Mouse (Mus musculus) brown adipose tissue, adult 24 weeks (tissue): ENCODE results near the gene Tubb2a. TPM values are rescaled to one million over a fixed set of nuclear protein-coding genes. Genes with fewer than 3 reads are reported as not detected.
"Not testable (repeated sequence)": the region's sequence is repeated elsewhere in the genome, so short reads cannot be mapped to it uniquely, and the experiment has no call there.

ENCODE experiments used
- H3K27ac ChIP-seq: fragments of 200-500 bp; replicated peaks from 2 replicates; pipeline ENCODE4 v1.5.1; 2012; ENCODE audit warnings: low read depth, mild to moderate bottlenecking, low read length
- H3K4me1 ChIP-seq: fragments of 200-500 bp; 2 replicates; pipeline ENCODE4 v1.6.1; 2012; ENCODE audit warnings: low read length, mixed read lengths; ENCODE audit not compliant: control insufficient read depth, insufficient read depth, insufficient read length
- H3K4me3 ChIP-seq: fragments of 200-500 bp; 2 replicates; pipeline ENCODE4 v1.5.1; 2012; ENCODE audit warnings: low read depth, mild to moderate bottlenecking, low read length, moderate library complexity; ENCODE audit not compliant: insufficient read depth
- polyA plus RNA-seq: library from polyadenylated mRNA; stranded (reverse); fragments of >200 nt; gene quantifications from 2 replicates; pipeline ENCODE4 v1.2.4, GENCODE M21; 2012; ENCODE audit not compliant: missing spikeins, insufficient read depth, insufficient read length

Gene Tubb2a
- polyA plus RNA-seq, 1 experiment, result 21.2 TPM

GRCm38 (mm10) chr13:34105364-34105763 is 27.6 kb upstream of the Tubb2a start:
- H3K27ac ChIP-seq, result no peak overlapping the region
- H3K4me1 ChIP-seq, result no peaks in the 10 kb centered on the region; the same call in 1 of the 2 replicates
- H3K4me3 ChIP-seq, result no peak overlapping the region

GRCm38 (mm10) chr13:34101908-34102307 is 24.1 kb upstream of the Tubb2a start:
- Histone ChIP-seq H3K4me3 (no peak overlapping the region), H3K27ac (0 out of 2 replicates have a peak overlapping the region, but pooled peaks have one; percentile 8)

GRCm38 (mm10) chr13:34101247-34101646 is 23.4 kb upstream of the Tubb2a start:
- H3K27ac ChIP-seq, result peak overlapping the region; percentile 29; the same call in 1 of the 2 replicates
- peaks cover 5% of the 10 kb centered on the region for H3K4me1 ChIP-seq
- no peak overlapping the region for H3K4me3 ChIP-seq

More at GRCm38 (mm10) chr13:34101908-34102307, 24.1 kb upstream of the Tubb2a start:
- peaks cover 3% of the 10 kb centered on the region for H3K4me1 ChIP-seq

- no peak overlapping the region for H3K4me3 ChIP-seq
- H3K27ac ChIP-seq, result no peak overlapping the region
- peaks cover 5% of the 10 kb centered on the region for H3K4me1 ChIP-seq
Observed at GRCm38 (mm10) chr13:34100733-34101132, 22.9 kb upstream of the Tubb2a start.

- peak overlapping the region; percentile 6 for H3K27ac ChIP-seq
- no peak overlapping the region for H3K4me3 ChIP-seq
- H3K4me1 ChIP-seq, result peaks cover 9% of the 10 kb centered on the region
Observed at GRCm38 (mm10) chr13:34097086-34097485, 19.3 kb upstream of the Tubb2a start.

- Histone ChIP-seq H3K4me1 (peaks cover 9% of the 10 kb centered on the region), H3K27ac (peak overlapping the region; percentile 86), H3K4me3 (no peak overlapping the region)
Observed at GRCm38 (mm10) chr13:34096455-34096854, 18.6 kb upstream of the Tubb2a start.

GRCm38 (mm10) chr13:34095542-34096435 is 18.0 kb upstream of the Tubb2a start:
- Histone ChIP-seq H3K4me3 (no peak overlapping the region), H3K27ac (peak overlapping the region; percentile 86), H3K4me1 (peaks cover 9% of the 10 kb centered on the region; the same call in 1 of the 2 replicates)

- peaks cover 5% of the 10 kb centered on the region; the same call in 1 of the 2 replicates for H3K4me1 ChIP-seq
- peak overlapping the region; percentile 41; the same call in 1 of the 2 replicates for H3K27ac ChIP-seq
- no peak overlapping the region for H3K4me3 ChIP-seq
Observed at GRCm38 (mm10) chr13:34089358-34089757, 11.6 kb upstream of the Tubb2a start.

GRCm38 (mm10) chr13:34088871-34089288 is 11.1 kb upstream of the Tubb2a start:
- H3K4me3 ChIP-seq, result 0 out of 2 replicates have a peak overlapping the region, but pooled peaks have one; percentile 13
- peak overlapping the region; percentile 33; the same call in 1 of the 2 replicates for H3K27ac ChIP-seq
- H3K4me1 ChIP-seq, result peaks cover 5% of the 10 kb centered on the region

GRCm38 (mm10) chr13:34088201-34088649 is 10.4 kb upstream of the Tubb2a start:
- not testable (repeated sequence) for H3K4me1 ChIP-seq, H3K4me3 ChIP-seq, H3K27ac ChIP-seq

- peaks cover 9% of the 10 kb centered on the region for H3K4me1 ChIP-seq
- H3K4me3 ChIP-seq, result no peak overlapping the region
- peak overlapping the region; percentile 18 for H3K27ac ChIP-seq
Observed at GRCm38 (mm10) chr13:34087052-34087812, 9.4 kb upstream of the Tubb2a start.

- peaks cover 9% of the 10 kb centered on the region for H3K4me1 ChIP-seq
- no peak overlapping the region for H3K4me3 ChIP-seq
- peak overlapping the region; percentile 88 for H3K27ac ChIP-seq
Observed at GRCm38 (mm10) chr13:34084026-34084750, 6.4 kb upstream of the Tubb2a start.

- Histone ChIP-seq H3K4me1 (peaks cover 8% of the 10 kb centered on the region), H3K4me3 (no peak overlapping the region), H3K27ac (no peak overlapping the region)
Observed at GRCm38 (mm10) chr13:34081926-34082325, 4.1 kb upstream of the Tubb2a start.

- Histone ChIP-seq H3K4me3 (no peak overlapping the region), H3K4me1 (peaks cover 9% of the 10 kb centered on the region), H3K27ac (no peak overlapping the region)
Observed at GRCm38 (mm10) chr13:34079801-34080200, 2.0 kb upstream of the Tubb2a start.
